Mouse (Mus musculus) spleen, adult 2 months (tissue): ENCODE measurements at regions not wholly inside any gene's neighbourhood (a gene's known extent, or its start where the extent isn't known, plus 50 kb on each side); places are given as distances from the start of the nearest gene placed in this dataset.

ENCODE experiments used
- CTCF ChIP-seq: fragments of 200-500 bp; IDR thresholded peaks from 2 replicates; pipeline ENCODE4 v1.5.1; 2011; ENCODE audit warnings: mild to moderate bottlenecking, inconsistent platforms; ENCODE audit not compliant: insufficient read depth, insufficient read length, insufficient replicate concordance; ENCODE audit errors: extremely low read depth
- POLR2A ChIP-seq: fragments of 200-500 bp; IDR thresholded peaks from 2 replicates; pipeline ENCODE4 v1.6.1; 2011; ENCODE audit warnings: low read depth, low read length, inconsistent platforms

GRCm38 (mm10) chr1:184442701-184443100 lies 289.7 kb downstream of the Hlx start:
- no peak for TF ChIP-seq CTCF
- no peak for TF ChIP-seq POLR2A
